Mouse (Mus musculus) E14TG2a.4 (cell line): ENCODE measurements at regions not wholly inside any gene's neighbourhood (a gene's known extent, or its start where the extent isn't known, plus 50 kb on each side); places are given as distances from the start of the nearest gene placed in this dataset.

Experiments
- H3K27me3 ChIP-seq: 2 replicates; pipeline ENCODE4 v1.6.1; 2014; ENCODE audit warnings: low read length, control low read depth; ENCODE audit not compliant: insufficient read depth
- H3K36me3 ChIP-seq: 2 replicates; pipeline ENCODE4 v1.6.1; 2014; ENCODE audit warnings: low read length, control low read depth; ENCODE audit not compliant: insufficient read depth
- H3K4me1 ChIP-seq: replicated peaks from 2 replicates; pipeline ENCODE4 v1.6.1; 2014; ENCODE audit warnings: low read depth, low read length, control low read depth
- H3K4me3 ChIP-seq: replicated peaks from 2 replicates; pipeline ENCODE4 v1.5.1; 2014; ENCODE audit warnings: mild to moderate bottlenecking, low read length
- H3K9me3 ChIP-seq: 2 replicates; pipeline ENCODE4 v1.6.1; 2014; ENCODE audit warnings: low read length, control low read depth
- CTCF ChIP-seq: conservative IDR thresholded peaks from 2 replicates; pipeline ENCODE4 v1.5.1; 2014; ENCODE audit warnings: low read length
- NANOG ChIP-seq: IDR thresholded peaks from 2 replicates; pipeline ENCODE4 v1.6.1; 2014; ENCODE audit warnings: borderline replicate concordance, low read length, mixed read lengths
- POU5F1 ChIP-seq: IDR thresholded peaks from 2 replicates; pipeline ENCODE4 v1.6.1; 2014; ENCODE audit warnings: low read length, borderline replicate concordance

DNA sequence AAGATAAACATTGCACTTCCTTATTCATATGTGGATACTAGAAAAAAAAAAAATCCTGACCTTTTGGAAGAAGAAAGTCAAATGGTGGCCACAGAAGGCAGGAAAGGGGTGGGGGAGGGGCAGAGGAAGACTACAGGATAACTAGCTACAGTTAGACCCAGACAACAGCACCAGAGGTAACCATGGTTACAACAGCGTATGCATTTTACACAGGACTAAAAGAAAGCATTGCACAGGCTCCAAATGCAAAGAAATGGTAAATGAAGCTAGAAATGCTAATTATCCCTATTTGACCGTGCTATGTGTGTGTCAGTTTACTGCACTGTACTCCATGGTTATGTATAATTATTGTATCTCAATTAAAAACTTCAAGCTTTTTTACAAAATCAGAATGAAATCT is 158.4 kb downstream of the Cartpt start:
- Histone ChIP-seq H3K27me3 (no peaks in the 10 kb centered on the region; the same call in 1 of the 2 replicates), H3K4me3 (no peak overlapping the region), H3K4me1 (no peaks in the 10 kb centered on the region; the same call in 1 of the 2 replicates), H3K9me3 (no peaks in the 10 kb centered on the region), H3K36me3 (no peaks in the 10 kb centered on the region)
- TF ChIP-seq NANOG (no peak), CTCF (no peak), POU5F1 (no peak)

DNA sequence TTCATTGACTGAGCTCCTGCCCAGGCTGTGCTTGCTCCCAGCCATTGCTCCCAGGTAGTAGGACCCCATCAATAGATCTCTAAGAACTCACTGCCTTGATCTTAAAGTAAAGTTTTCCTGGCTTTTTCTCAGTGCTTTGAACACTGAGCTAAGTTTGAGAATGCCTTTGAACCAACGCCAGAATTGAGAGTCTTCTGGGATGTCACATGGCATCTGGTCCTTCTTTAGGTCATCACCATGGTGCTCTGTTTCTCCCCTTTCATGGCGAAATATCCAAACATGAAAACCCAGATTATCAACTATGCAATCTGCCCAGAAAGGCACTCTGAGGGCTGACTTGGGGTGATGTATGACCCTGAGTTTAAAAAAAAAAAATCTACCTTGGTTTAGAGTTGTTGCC is 158.9 kb downstream of the Cartpt start:
- no peak overlapping the region for H3K4me3 ChIP-seq
- no peaks in the 10 kb centered on the region for H3K36me3 ChIP-seq
- H3K27me3 ChIP-seq = no peaks in the 10 kb centered on the region; the same call in 1 of the 2 replicates
- no peaks in the 10 kb centered on the region; the same call in 1 of the 2 replicates for H3K4me1 ChIP-seq
- TF ChIP-seq POU5F1 (no peak), NANOG (no peak), CTCF (no peak)
- no peaks in the 10 kb centered on the region for H3K9me3 ChIP-seq

DNA sequence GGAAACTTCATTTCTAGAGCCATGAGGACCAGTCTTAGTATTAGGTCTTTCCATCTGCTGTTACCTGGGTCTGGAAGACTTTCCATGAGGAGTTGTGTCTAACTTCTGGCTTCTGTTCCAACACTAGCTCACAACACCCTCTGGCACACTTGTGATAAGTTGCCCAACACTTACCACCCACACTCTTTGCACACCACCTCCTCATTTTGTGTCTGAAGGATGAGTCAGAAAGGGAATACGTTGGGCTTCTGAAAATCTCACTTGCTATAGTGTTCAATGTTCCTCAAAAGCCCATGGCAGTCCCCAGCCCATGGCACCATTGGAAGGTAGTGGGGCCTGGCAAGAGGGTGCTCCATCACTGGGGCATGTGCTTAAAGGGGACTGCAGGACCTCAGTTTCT is 161.5 kb downstream of the Cartpt start:
- TF ChIP-seq CTCF (no peak), NANOG (no peak), POU5F1 (no peak)
- Histone ChIP-seq H3K9me3 (no peaks in the 10 kb centered on the region), H3K27me3 (peaks cover 4% of the 10 kb centered on the region; the same call in 1 of the 2 replicates), H3K4me3 (no peak overlapping the region), H3K36me3 (no peaks in the 10 kb centered on the region), H3K4me1 (no peaks in the 10 kb centered on the region)

DNA sequence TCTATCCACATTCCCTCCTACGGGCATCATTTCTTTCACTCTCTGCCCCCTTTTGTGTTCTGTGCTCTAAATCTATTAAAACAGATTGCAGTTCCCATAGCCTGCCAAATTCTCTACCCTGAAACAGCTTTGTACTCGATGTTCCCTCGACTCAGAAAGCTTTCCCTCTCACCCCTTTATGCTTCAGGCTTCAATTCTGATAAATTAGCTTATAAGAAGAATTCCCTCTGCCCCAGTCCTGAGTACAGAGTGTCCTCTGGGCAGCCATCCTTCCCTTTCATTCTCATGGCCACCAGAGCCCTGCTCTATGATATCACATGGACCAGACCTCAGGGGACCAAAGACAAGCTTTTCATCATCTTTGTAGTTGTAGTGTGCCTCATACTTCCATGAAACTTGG is 163.6 kb downstream of the Cartpt start:
- TF ChIP-seq POU5F1 = no peak
- TF ChIP-seq CTCF = no peak
- TF ChIP-seq NANOG = no peak
- Histone ChIP-seq H3K36me3 (no peaks in the 10 kb centered on the region), H3K4me3 (no peak overlapping the region), H3K4me1 (no peaks in the 10 kb centered on the region), H3K9me3 (peaks cover 8% of the 10 kb centered on the region; the same call in 1 of the 2 replicates), H3K27me3 (peaks cover 4% of the 10 kb centered on the region; the same call in 1 of the 2 replicates)

DNA sequence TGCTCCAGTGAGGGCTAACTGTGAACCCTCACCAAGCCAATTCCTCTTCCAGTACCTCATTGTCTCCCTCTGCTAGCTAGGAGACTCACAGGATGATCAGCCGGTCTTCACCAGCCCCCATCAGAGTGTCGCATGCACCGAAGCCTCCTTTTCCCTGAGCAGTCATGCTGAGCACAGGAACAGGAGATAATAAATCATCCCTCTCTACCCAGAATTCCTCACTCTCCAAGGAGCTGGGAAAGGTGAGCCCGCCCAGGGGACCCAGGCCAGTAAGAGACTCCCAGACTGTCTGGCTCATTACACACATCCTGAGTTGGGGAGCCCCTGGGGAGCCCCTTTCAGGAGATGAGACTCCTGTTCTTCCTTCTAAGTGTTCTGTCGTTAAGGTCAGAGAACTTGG is 171.7 kb downstream of the Cartpt start:
- Histone ChIP-seq H3K4me3 (no peak overlapping the region), H3K9me3 (peaks cover 29% of the 10 kb centered on the region), H3K4me1 (no peaks in the 10 kb centered on the region), H3K27me3 (no peaks in the 10 kb centered on the region), H3K36me3 (no peaks in the 10 kb centered on the region)
- no peak for TF ChIP-seq CTCF
- no peak for TF ChIP-seq NANOG
- TF ChIP-seq POU5F1 = no peak

DNA sequence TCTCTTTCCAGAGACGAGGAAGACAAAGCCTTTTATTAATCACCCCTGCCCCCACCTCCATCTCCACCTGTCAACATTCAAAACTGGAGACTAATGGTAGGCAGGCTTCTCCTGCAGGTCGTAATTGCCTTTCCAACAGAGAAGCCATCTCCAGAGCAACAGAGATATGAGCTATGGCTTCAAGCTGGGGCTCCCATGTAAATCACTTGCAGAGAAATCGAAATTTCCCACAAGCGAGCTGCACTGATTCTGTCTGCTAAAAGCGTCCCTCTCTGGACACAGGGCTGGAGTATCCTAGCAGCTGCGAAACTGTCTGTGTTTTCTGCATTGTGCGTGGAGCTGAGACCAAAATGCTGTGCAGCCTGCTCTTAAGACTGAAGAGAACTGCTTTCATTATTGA is 176.6 kb downstream of the Cartpt start:
- Histone ChIP-seq H3K27me3 (no peaks in the 10 kb centered on the region), H3K4me1 (no peaks in the 10 kb centered on the region), H3K36me3 (no peaks in the 10 kb centered on the region), H3K4me3 (no peak overlapping the region), H3K9me3 (no peaks in the 10 kb centered on the region)
- TF ChIP-seq NANOG (no peak), POU5F1 (no peak), CTCF (no peak)

DNA sequence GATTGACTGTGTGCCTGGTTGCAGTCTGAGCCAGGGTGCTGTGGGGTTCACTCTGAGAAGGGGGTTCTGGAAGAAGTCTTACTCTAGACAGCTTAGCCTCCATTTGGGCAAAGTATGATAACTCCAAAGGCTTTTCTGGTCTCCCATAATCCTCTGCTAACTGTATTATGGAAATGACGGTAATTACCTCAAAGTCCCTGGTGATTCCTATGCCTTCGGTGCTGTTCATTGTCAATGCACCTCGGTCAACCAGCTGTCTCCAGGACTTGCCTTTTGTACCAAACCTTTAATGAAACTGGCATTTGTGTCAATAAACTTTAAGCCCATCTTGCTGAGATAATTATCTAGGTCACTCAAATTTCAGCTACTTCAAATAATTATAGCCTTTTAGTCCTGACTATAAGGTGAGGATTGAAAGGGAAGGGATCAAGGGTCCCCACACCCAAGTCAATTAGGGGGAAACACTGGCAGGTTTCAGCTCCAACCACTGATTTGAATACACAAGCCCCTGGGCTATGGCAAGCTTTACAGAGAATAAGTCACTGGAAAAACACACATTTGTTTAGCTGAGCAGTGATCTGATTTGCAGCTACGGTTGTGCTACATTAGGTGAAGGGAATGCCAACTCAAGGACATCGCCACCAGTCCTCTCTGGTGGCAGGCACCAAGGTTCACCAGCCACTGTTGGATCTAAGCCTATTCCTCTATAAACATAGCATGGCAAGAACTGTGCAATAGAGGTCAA is 177.5 kb downstream of the Cartpt start:
- Histone ChIP-seq H3K4me1 (no peaks in the 10 kb centered on the region), H3K27me3 (no peaks in the 10 kb centered on the region), H3K4me3 (no peak overlapping the region), H3K9me3 (no peaks in the 10 kb centered on the region), H3K36me3 (no peaks in the 10 kb centered on the region)
- TF ChIP-seq CTCF (no peak), NANOG (no peak), POU5F1 (no peak)

DNA sequence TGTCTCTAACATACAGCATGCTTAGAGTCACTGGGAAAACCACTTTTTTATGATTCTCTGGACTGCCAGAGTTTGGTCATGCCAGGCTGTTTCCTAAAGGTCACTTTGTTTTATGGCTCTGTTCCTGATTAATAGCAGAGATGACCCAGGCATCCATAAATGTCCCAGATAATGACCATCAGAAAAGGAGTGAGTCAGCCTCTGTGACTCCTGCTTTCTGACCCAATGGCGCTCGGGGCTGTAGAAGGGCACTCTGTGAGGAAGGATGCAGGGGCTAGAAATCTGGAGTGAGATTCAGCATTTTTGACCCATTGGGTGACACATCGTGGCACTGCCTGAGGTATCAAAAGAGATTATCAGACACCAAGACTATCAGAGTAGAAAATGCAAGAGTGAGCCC is 180.3 kb downstream of the Cartpt start:
- Histone ChIP-seq H3K9me3 (no peaks in the 10 kb centered on the region), H3K4me1 (no peaks in the 10 kb centered on the region), H3K36me3 (no peaks in the 10 kb centered on the region), H3K27me3 (no peaks in the 10 kb centered on the region), H3K4me3 (no peak overlapping the region)
- TF ChIP-seq CTCF (no peak), NANOG (no peak), POU5F1 (no peak)

DNA sequence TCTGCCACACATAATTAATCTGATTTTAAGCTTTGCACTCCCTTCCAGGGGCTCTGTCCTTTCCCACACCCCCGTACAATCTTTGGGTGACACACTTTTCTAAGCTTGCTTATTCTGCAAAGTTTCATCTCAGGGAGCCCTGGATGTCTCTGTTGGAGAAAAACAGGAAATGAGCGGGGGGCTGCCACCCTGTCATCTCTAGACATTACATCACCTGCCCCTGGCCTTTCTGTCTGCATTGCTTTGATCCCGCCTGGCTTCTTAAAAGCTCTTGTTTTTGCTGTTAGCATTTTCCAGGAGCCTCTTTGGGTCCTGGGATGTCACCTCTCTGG is 180.2 kb upstream of the Map1b start:
- H3K9me3 ChIP-seq = no peaks in the 10 kb centered on the region
- H3K4me3 ChIP-seq = no peak overlapping the region
- TF ChIP-seq POU5F1 (no peak), CTCF (no peak), NANOG (no peak)
- H3K27me3 ChIP-seq = no peaks in the 10 kb centered on the region
- no peaks in the 10 kb centered on the region for H3K36me3 ChIP-seq
- H3K4me1 ChIP-seq = peaks cover 10% of the 10 kb centered on the region
